Mouse (Mus musculus) ES-Bruce4 (cell line): ENCODE data around the gene Mtf1.

Experiments
- CTCF ChIP-seq: IDR thresholded peaks from one replicate; pipeline ENCODE4 v1.8.1; 2011; ENCODE audit warnings: low read depth, low read length
- EP300 ChIP-seq: IDR thresholded peaks from 2 replicates; pipeline ENCODE4 v1.6.1; 2011; ENCODE audit warnings: low read depth, low read length; ENCODE audit not compliant: insufficient read depth
- POLR2A ChIP-seq: IDR thresholded peaks from one replicate; pipeline ENCODE4 v1.8.1; 2011; ENCODE audit warnings: low read length; ENCODE audit not compliant: insufficient read depth

DNA sequence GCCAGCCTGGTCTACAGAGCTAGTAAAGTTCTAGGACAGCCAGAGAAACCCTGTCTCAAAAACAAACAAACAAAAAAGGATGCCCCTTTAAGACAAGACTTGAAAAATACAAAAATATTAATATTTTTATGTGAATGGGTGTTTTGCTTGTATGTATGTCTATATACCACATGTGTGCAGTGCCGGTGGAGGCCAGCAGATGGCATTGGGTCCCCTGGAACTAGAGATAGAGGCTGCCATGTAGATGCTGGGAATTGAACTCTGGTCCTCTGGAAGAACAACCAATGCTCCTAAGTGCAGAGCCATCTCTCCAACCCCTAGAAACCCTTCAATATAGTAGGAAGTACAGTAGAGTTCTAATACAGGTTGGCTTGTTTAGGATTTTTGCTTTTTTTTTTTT is 39.1 kb downstream of the Mtf1 start:
- TF ChIP-seq CTCF = peak; percentile 52
- TF ChIP-seq EP300 = no peak
- no peak for TF ChIP-seq POLR2A
